Mouse (Mus musculus): ENCODE measurements around the gene Wipf2. TPM values are rescaled to one million over a fixed set of nuclear protein-coding genes. Genes with fewer than 3 reads are reported as not detected.

Gene Wipf2
- polyA plus RNA-seq, 1 experiment, result 11.4 TPM

- TF ChIP-seq CTCF (IDR thresholded peaks at IDR 0.05; ENCODE audit: borderline replicate concordance, insufficient read depth, low read length) (no peak), POLR2A (IDR thresholded peaks at IDR 0.05; ENCODE audit: low read depth, low read length) (no peak)
Measured at GRCm38 (mm10) chr11:98939953-98940641, 76.7 kb downstream of the Wipf2 start.

GRCm38 (mm10) chr11:98940776-98941175, 77.3 kb downstream of the Wipf2 start:
- H3K4me1 ChIP-seq (ENCODE audit: control insufficient read depth, insufficient read depth, low read length), result peaks cover 23% of the 10 kb centered on the region
- H3K4me3 ChIP-seq (ENCODE audit: insufficient read depth, low read length), result peak overlapping the region; percentile 23; the same call in 1 of the 2 replicates
- peak overlapping the region; percentile 90 for H3K27ac ChIP-seq (ENCODE audit: insufficient read depth, low read length)
- TF ChIP-seq CTCF (IDR thresholded peaks at IDR 0.05; ENCODE audit: borderline replicate concordance, insufficient read depth, low read length), result no peak
- TF ChIP-seq POLR2A (IDR thresholded peaks at IDR 0.05; ENCODE audit: low read depth, low read length), result no peak

More at GRCm38 (mm10) chr11:98939953-98940641, 76.7 kb downstream of the Wipf2 start:
- peak overlapping the region; percentile 90 for H3K27ac ChIP-seq (ENCODE audit: insufficient read depth, low read length)
- peaks cover 17% of the 10 kb centered on the region for H3K4me1 ChIP-seq (ENCODE audit: control insufficient read depth, insufficient read depth, low read length)
- H3K4me3 ChIP-seq (ENCODE audit: insufficient read depth, low read length), result peak overlapping the region; percentile 88

GRCm38 (mm10) chr11:98941341-98941825, 77.9 kb downstream of the Wipf2 start:
- H3K4me3 ChIP-seq (ENCODE audit: insufficient read depth, low read length), result peak overlapping the region; percentile 23
- H3K4me1 ChIP-seq (ENCODE audit: control insufficient read depth, insufficient read depth, low read length), result peaks cover 24% of the 10 kb centered on the region
- H3K27ac ChIP-seq (ENCODE audit: insufficient read depth, low read length), result peak overlapping the region; percentile 90
- no peak for TF ChIP-seq CTCF (IDR thresholded peaks at IDR 0.05; ENCODE audit: borderline replicate concordance, insufficient read depth, low read length)
- no peak for TF ChIP-seq POLR2A (IDR thresholded peaks at IDR 0.05; ENCODE audit: low read depth, low read length)

GRCm38 (mm10) chr11:98941826-98942550, 78.5 kb downstream of the Wipf2 start:
- TF ChIP-seq POLR2A (IDR thresholded peaks at IDR 0.05; ENCODE audit: low read depth, low read length), result peak; percentile 33; the same call in 1 of the 2 replicates
- no peak for TF ChIP-seq CTCF (IDR thresholded peaks at IDR 0.05; ENCODE audit: borderline replicate concordance, insufficient read depth, low read length)
- H3K27ac ChIP-seq (ENCODE audit: insufficient read depth, low read length), result peak overlapping the region; percentile 90

GRCm38 (mm10) chr11:98942555-98942922, 79.1 kb downstream of the Wipf2 start:
- Histone ChIP-seq H3K4me1 (ENCODE audit: control insufficient read depth, insufficient read depth, low read length) (peaks cover 31% of the 10 kb centered on the region), H3K4me3 (ENCODE audit: insufficient read depth, low read length) (0 out of 2 replicates have a peak overlapping the region, but pooled peaks have one; percentile 1), H3K27ac (ENCODE audit: insufficient read depth, low read length) (peak overlapping the region; percentile 90)
- TF ChIP-seq POLR2A (IDR thresholded peaks at IDR 0.05; ENCODE audit: low read depth, low read length) (no peak), CTCF (IDR thresholded peaks at IDR 0.05; ENCODE audit: borderline replicate concordance, insufficient read depth, low read length) (no peak)

More at GRCm38 (mm10) chr11:98941826-98942550, 78.5 kb downstream of the Wipf2 start:
- Histone ChIP-seq H3K4me3 (ENCODE audit: insufficient read depth, low read length) (peak overlapping the region; percentile 23), H3K4me1 (ENCODE audit: control insufficient read depth, insufficient read depth, low read length) (peaks cover 26% of the 10 kb centered on the region)

- Histone ChIP-seq H3K4me1 (ENCODE audit: control insufficient read depth, insufficient read depth, low read length) (peaks cover 36% of the 10 kb centered on the region), H3K4me3 (ENCODE audit: insufficient read depth, low read length) (no peak overlapping the region), H3K27ac (ENCODE audit: insufficient read depth, low read length) (peak overlapping the region; percentile 90)
- TF ChIP-seq POLR2A (IDR thresholded peaks at IDR 0.05; ENCODE audit: low read depth, low read length), result 0 out of 2 replicates have a peak, but pooled peaks have one; percentile 11
- no peak for TF ChIP-seq CTCF (IDR thresholded peaks at IDR 0.05; ENCODE audit: borderline replicate concordance, insufficient read depth, low read length)
Measured at GRCm38 (mm10) chr11:98942923-98943641, 79.6 kb downstream of the Wipf2 start.

GRCm38 (mm10) chr11:98943741-98944461, 80.5 kb downstream of the Wipf2 start:
- TF ChIP-seq POLR2A (IDR thresholded peaks at IDR 0.05; ENCODE audit: low read depth, low read length) (no peak), CTCF (IDR thresholded peaks at IDR 0.05; ENCODE audit: borderline replicate concordance, insufficient read depth, low read length) (no peak)
- no peak overlapping the region for H3K4me3 ChIP-seq (ENCODE audit: insufficient read depth, low read length)
- H3K4me1 ChIP-seq (ENCODE audit: control insufficient read depth, insufficient read depth, low read length), result peaks cover 40% of the 10 kb centered on the region
- H3K27ac ChIP-seq (ENCODE audit: insufficient read depth, low read length), result peak overlapping the region; percentile 90

- Histone ChIP-seq H3K4me3 (ENCODE audit: insufficient read depth, low read length) (no peak overlapping the region), H3K4me1 (ENCODE audit: control insufficient read depth, insufficient read depth, low read length) (peaks cover 40% of the 10 kb centered on the region), H3K27ac (ENCODE audit: insufficient read depth, low read length) (peak overlapping the region; percentile 90)
- TF ChIP-seq POLR2A (IDR thresholded peaks at IDR 0.05; ENCODE audit: low read depth, low read length) (no peak), CTCF (IDR thresholded peaks at IDR 0.05; ENCODE audit: borderline replicate concordance, insufficient read depth, low read length) (no peak)
Measured at GRCm38 (mm10) chr11:98944897-98945604, 81.6 kb downstream of the Wipf2 start.

Data from embryonic fibroblast, embryonic 13.5 days (primary cell).